Mouse (Mus musculus) cerebral cortex, adult 2 months (tissue): ENCODE data around the gene Ndc1.

Experiments
- WGBS: fragments of 180-500 bp; shearing (Covaris S2); methylation state at CpG from one replicate; pipeline ENCODE4 v1.1.7; 2018; 5-methylcytosine and 5-hydroxymethylcytosine counted together

The Ndc1 gene

DNA sequence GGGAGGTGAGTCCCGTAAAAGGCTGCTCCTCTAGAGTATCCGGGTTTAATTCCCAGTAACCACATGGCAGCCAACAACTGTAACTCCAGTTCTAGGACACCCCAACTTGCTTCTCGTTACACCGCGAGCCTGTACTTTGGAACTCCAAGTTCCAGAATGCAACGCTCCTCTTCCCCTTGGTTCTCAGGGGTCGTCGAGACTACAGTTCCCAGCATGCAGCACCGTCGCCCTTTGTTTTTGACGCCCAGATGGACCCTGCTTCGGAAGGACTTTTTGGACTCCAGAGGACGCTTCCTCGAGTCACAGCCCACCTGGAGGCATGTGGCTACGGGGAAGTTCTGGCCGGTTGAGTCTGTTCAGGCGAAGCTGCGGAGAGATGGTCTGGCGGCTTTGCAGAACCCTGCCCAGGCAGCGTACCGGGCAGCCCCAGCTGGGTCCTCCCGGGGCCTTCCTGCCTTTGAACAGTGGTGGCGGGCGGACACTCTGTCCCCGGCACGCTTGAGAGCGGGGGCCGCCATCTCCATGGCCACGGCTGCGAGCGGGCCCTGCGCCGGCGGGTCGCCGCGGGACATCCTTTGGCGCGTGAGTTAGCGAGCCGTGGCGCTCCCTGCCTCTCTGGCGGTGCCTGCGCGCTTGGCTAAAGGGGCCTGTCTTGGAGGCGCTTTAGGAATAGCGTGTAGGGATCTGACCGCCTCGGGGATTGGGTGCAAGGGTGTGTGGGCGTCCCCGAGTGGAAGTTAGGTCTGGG, at the start of gene Ndc1:
Ndc1 (plus strand) TSS at position 218 of the 748 bp plus-strand sequence.
- WGBS: under 1% methylated on average over 51 of the region's 51 CpGs

DNA sequence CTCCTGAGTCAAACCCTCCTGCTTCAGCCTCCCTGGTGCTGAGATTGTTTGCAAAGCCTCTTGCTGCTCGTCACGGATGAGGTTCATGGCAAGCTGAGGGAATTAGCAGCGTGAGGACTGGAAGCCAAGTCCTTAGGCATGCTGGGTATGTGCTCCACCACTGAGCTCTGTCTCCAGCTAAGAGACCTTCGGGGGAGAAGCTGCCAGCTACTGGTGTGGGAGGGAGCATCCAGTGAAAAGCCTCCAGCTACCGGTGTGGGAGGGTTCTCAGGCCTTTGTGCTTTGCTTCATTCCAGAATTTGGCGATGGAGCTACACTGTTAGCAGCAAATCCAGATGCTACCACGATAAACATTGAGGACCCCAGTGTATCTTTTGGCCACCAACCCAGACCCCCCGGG, 48.9 kb upstream of the Ndc1 start:
- 51% methylated on average over 8 of the region's 8 CpGs for WGBS

DNA sequence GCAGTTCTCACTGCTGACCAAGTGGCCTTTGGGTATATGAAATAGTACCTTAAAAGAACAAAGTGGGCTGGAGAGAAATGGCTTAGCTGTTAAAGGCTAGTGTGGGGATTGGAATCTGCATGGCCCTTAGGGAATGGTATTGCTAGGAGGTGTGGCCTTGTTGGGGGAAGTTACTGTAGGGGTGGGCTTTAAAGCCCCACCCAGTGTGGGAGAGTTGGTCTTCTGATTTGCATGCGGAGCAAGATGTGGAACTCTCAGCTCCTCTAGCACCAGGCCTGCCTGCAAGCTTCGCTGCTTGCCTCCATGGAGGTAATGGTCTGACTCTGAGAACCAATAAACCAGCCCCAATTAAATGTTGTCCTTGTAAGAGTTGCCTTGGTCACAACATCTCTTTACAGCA, 46.5 kb upstream of the Ndc1 start:
- WGBS: 81% methylated on average over 2 of the region's 2 CpGs

DNA sequence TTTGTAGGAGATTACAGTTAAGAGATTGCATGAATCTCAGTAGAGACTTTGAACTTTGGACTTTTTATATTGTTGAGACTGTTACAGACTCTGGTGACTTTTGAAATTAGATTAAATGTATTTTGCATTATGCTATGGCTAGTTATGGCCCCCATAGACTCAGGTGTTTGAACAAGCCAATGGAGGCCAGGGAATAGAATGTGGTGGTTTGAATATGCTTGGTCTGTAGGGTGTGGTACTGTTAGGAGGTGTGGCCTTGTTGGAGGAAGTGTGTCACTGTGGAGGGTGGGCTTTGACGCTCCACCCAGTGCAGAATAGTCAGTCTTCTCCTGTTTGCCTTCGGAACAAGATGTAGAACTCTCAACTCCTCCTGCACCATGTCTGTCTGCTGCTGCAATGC, 44.5 kb upstream of the Ndc1 start:
- WGBS: 95% methylated on average over 2 of the region's 2 CpGs

DNA sequence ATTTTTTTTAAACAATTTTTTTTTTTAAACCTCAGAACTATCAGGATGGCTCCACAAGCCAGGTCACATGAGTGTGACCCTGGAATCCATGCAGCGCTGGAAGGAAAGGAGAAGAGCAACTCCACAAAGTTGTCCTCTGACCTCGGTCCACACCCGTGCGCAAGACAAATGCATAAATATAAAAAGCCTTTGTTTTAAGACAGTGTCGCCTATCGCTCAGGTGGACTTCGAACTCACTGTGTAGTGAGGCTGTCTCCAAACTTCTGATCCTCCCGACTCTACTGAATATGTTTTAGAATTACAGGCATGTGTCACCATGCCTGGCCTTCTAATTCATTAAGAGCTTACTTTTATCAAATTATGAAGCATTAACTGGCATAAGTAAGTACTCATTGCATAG, 39.1 kb upstream of the Ndc1 start:
- WGBS: 95% methylated on average over 8 of the region's 8 CpGs

DNA sequence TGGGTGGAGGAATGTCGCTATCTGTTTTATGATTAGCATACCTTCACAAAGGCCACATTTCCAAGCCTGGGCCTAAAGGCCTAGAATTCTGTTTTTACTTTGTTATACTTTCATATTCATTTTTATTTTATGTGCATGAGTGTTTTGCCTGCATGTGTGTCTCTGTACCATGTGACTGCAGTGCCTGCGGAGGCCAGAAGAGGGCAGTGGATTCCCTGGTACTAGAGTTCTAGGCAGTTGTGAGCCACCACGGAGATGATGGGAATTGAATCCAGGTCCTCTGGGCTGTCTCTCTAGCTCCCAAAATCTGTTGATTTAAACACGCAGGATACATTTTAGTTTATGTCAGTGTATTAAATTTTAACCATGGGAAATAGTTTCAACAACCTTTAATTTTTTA, 34.1 kb upstream of the Ndc1 start:
- WGBS: 94% methylated on average over 4 of the region's 4 CpGs

DNA sequence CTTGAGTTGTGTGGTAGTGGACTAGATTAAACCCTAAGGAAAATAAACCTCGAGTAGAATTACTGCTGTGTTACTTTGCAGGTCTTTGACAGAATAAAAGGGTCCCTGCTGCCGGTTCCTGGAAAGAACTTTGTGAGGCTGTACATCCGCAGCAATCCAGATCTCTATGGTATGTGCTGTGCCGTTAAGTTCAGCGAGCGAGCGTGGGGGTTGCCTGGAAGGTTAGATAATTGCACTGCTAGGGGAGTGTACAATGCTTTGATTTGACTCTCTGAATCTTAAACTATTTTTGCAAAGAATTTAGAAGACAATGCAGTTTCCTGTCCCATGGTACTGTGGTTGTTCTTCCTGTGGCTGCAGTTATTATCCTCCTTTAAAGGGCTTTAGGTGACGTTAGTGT, 31.2 kb upstream of the Ndc1 start:
- 79% methylated on average over 8 of the region's 8 CpGs for WGBS

DNA sequence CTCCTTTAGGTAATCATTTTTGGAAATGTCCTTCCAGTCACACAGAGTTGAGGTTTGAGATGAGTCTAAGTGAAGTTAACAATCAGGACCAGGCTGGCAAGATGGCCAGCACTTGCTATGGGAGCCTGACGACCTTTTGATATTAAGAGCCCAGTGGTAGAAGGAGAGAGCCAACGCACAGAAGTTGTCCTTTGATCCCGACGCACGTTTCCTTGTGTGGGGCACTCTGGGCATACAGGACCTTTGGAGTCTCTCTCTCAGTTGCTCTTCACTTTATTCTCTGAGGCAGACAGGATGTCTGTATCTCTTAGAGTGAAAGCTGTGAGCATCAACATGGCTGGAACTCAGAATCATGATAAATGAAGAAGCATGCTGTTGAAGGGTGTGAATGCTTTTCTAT, 30.1 kb upstream of the Ndc1 start:
- WGBS: 86% methylated on average over 5 of the region's 5 CpGs

DNA sequence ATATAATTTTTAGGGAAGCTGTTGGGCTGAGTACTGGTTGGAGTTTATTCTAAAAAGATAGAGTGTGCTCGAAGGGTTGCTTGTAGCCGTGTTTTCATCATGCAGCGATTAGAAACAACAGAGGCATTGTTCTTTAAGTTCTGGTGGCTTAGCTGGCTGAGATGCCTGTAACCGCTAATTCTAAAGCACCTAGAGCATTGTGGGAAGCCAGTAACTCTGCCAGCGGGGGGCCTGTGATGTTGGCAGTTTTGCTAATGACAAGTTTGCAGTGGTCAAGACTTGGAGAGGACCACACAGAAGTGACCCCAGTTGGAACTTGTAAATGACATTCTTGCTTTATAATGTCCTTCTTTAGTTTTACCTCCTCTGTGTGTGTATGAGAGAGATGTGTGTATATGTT, 26.2 kb upstream of the Ndc1 start:
- 65% methylated on average over 5 of the region's 5 CpGs for WGBS

DNA sequence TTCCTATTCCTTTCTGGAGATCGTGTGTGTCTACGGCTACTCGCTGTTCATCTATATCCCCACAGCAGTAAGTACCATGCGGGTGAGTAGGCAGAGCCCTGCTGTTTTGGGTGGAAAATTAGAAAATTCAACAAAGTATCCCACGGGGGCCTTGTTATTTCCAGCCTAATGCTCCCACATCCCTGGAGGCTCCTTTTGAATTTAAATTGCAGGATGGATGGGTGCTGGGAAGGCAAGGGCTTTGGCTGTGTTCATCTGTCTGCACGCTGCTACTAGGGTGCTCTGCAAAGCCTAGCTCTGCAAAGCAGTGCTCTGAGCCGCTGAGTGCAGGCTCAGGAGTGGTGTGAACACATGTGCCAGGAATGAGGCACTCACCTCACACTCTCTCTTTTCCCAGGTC, 23.0 kb upstream of the Ndc1 start:
- 72% methylated on average over 7 of the region's 7 CpGs for WGBS

DNA sequence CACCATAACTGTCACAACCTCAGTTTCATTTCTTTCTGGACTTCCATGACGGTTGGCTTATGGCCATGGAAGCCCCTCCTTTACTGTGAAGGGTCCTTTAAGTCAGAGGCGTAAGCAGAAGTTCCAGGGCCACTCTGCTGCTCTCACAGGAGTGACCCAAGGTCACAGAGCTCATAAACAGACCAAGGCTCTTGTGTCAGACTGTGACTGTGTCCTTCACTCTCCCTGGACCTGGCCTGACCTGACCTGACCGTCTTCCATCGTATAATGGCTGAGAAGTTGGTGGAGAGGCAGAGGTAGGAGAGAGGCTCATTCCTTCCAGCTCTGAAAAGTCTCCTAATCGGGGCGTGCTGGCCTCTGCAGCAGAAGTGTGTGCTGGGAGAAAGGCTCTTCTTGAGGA, 20.4 kb upstream of the Ndc1 start:
- 92% methylated on average over 6 of the region's 6 CpGs for WGBS

DNA sequence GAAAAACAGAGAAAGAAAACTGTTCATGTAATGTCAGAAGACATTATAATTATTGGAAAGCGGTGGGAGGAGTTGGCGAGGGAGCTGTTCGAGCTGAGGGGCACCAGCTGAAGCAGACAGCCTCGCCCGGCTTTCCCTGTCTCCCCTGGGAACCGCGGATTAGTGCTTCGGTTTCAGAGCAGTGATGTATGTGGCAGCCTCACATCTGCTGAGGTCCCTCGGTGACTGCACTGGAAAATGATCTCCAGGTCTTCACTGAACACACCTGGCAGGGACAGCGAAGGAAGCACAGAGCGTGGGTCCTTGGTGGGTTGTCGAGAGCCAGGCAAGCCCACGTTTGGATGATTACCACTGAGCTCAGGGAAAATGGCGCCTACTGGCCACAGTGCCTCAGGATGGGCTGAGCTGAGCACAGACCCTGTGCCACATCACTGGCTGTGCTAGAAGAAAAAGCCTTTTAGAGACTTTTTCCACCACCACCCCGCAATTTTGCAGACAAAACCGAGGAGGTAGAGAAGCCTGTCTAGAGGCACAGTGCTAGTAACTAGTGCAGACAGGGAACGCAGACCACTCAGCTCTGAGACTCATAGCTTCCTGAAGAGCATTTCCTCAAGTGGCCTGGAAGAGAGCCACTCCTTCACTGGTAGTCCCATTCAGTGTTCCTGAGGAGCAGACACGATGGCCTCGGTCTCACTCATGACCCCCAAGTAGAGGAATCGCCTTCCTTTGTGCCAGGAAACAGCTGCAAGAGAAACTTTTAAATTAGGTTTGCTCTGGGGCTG, 18.9 kb upstream of the Ndc1 start:
- 76% methylated on average over 20 of the region's 20 CpGs for WGBS

DNA sequence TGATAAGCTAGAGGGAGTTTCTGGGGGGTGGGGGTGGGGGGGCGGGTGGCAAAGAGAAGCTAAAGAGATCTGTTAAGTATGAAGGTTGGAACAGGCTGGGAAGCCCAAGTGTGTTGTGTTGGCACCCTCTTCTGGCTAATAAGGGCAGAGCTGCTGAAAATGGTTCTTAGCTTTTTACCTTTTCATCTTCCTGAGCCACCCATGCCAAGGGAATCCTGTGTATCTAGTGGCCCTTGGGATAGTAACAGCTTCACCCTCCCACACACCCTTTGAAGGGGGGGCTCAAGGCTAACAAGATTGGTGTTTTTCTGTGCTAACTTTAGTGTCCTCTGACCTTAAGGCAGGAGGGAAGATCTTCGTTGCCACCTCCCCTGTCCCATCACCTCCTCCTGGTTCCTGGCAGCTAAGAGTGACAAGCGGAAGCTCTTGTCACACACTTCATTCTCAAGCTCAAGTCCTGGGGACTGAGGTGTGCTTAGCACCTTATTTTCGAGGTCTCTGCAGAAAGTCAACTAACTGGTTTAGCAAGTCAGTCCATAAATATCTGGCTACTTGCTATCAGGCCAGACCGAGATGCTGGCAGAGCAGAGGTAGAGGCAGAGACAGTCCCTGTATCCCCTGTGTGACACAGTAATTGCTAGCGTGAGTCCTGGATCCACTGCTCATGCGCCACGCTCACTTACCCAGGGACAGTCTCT, 18.1 kb upstream of the Ndc1 start:
- WGBS: 78% methylated on average over 8 of the region's 8 CpGs

DNA sequence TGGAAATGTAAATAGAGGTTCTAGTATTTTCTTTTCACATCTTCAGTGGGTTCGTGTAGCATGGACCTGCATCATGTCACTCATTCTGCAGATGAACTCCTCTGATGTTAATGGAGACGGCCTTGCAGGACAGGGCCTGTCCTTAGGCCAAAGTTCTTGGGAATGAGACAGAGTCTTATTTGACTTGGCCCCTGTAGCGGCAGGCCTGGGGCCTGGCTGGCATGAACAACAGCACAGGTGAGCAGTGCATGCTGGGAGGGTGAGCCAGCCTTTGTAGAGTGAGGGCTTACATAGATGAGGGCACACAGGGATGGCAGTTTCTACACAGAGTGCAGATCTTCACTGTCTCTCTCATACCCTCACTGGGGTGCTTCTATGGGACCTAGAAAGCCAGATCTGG, 14.0 kb upstream of the Ndc1 start:
- whole genome bisulfite sequencing: 97% methylated on average over 3 of the region's 3 CpGs

DNA sequence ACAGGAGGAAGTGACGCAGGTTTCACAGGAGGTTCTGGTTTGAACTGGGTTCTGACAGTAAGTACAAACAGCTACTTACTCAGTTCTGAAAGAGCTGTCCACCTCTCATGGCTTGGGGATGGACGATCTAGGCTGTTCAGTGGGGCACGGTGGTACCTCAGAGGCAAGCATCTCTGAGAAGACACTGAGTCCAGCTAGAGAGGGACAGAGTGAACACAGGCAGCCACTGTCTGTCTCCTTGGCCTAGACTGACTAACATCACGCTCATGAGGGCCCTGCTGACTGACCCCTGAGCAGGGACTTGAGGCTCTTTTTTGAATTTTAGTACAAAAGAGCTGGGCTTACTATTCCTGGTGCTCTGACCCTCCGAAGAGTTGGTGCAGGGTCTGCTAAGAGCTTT, 13.5 kb upstream of the Ndc1 start:
- WGBS: 85% methylated on average over 5 of the region's 5 CpGs

DNA sequence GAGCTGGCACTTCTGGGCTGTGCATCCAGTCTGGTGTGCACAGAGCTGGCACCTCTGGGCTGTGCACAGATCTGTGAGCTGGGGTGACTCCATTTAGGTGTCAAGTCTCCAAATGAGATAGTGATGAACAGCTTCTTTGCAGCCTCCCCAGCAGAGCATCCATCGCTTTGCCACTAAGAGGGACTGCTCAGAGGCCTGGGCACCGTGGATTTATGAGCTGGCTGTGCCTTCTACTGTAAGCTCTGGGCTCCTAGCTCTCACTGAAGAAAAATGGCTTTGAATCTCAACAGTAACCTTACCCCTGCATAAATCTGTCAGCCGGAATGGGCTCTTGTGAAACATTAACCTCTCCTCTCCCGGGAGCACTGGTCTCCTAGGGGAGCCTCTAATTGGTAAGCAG, 13.0 kb upstream of the Ndc1 start:
- 70% methylated on average over 4 of the region's 4 CpGs for WGBS

DNA sequence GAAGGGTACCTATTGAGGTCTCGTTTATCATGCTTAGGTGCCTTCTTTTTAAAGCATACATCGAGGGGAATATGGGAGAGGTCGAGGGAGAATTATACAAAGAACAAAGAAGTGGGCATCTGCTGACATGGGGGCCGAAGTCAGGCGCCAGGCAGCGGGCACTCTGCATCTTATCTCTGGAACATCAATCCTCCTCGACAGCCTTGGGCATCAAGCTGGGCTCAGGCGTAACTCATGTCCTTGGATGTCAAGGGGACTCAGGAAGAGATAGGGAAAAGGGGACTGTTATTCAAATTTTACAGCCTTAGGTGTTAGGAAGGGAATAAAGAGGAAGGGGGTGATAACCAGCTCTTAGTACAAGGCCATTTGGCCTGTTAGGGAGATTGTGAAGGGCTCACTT, 10.4 kb upstream of the Ndc1 start:
- whole genome bisulfite sequencing: 88% methylated on average over 8 of the region's 8 CpGs

DNA sequence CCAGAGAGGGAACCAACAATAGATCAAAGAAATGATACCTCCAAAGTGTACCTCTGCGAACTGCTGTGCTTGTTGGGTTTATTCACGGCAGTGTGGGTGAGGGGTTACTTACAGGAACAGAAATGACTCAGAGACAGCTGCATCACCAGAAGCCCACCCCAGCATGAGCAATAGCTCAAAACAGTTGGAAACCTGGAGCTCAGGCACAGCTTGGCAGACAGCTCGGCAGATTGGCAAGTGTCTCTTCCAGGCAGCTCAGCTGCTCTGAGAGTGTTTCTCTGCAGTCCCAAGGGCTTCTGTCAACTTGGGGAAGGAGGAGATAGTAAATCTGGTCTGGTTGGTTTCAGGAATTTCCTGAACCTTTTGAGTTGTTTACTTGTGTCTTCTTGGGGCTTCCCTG, 9.1 kb upstream of the Ndc1 start:
- 59% methylated on average over 3 of the region's 3 CpGs for WGBS

DNA sequence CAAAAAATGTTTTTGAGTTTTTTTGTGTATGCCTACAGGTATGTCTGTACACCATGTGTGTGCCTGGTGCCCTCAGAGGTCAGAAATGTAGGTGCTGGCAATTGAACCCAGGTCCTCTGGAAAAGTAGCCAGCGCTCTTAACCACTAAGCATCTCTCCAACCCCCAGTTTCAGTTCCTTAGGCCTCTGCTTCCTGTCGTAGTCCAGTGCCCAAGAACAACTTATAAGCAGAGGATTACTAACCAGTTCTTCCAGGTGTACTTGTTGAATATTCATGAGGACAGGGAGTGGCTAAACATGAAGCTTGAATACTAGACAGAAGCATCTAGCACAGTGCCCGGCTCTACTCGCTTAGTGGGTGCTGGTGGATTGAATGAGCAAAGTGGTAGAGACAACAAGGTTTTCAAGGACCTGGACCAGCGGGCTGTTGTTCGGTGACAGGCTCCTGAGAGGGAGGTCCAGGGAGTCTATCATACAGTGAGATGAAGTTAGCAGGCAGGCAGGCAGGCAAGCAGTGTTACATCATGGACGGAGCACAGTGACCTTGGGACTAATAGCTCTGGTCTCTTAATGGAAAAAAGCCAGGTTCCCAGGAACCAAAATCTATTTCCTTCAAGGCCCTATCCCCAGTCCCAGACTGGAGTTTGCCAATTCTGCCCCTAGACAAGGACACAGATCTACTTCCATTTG, 7.0 kb upstream of the Ndc1 start:
- 90% methylated on average over 7 of the region's 7 CpGs for WGBS

DNA sequence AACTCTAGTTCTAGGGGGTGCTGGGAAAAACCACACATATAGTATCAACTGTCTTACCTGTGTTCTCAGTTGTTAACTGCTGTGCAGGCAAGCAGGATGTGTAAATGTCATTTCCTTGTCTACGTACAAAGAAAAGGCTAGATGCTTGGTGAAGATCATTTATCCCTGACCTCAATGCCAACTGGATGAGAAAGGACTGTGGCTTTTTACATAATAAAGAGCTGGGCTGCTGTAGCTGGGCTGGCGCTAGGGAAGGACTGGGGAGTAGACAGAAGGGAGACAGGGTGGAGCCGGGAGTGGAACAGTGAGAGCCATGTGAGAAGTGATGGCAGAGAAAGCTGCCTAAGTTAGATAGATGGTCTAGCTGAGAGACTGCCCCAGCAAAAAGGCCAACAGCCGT, 4.8 kb upstream of the Ndc1 start:
- 71% methylated on average over 4 of the region's 4 CpGs for WGBS

DNA sequence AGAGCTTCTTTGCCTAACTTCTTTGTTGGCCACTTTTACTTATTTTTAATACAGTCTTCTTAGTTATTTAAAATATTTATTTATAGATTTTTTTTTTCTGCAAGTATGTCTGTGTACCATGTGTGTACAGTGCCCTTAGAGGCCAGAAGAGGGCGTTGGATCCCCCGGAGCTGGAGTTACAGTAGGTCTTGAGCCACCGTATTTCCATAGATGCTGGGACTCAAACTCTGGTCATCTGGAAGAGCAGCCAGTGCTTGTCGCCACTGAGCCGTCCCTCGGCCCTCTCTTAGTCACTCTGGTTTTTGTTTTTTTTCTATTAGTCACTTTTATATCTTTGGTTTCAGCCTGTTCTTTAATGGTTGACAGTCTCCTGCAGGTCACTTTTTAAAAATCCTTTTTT, 4.0 kb upstream of the Ndc1 start:
- WGBS: 79% methylated on average over 6 of the region's 6 CpGs

DNA sequence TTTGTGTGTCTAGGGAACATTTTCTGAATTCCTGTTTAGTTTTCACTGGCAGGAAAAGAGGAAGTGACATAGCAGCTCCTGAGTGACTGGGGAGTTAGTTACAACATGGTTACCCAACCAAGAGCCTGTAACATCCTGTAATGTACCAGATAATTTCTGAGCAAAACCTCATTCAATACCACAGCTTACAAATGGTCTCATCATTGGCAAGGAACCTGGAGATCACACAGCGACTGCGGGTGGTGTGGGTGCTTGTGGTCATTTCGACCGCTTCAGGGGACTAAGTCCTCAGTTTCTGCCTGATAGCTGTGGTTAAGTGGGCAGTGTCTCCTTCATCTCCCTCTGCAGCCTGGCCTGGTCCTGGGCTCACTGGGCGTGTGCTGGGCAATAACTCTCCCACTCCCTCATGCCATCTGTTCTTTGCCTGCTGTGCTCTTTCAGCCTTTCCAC, 3.4 kb upstream of the Ndc1 start:
- WGBS: 79% methylated on average over 5 of the region's 5 CpGs
